Mouse (Mus musculus) small intestine, adult 2 months (tissue): ENCODE data around the gene Tmem87b.

Experiments
- CTCF ChIP-seq: fragments of 200-500 bp; IDR thresholded peaks from 2 replicates; pipeline ENCODE4 v1.5.1; 2012; ENCODE audit warnings: low read depth, mild to moderate bottlenecking, control low read depth, inconsistent platforms, low read length, moderate library complexity, mixed read lengths; ENCODE audit not compliant: insufficient replicate concordance, insufficient read length; ENCODE audit errors: extremely low read depth
- POLR2A ChIP-seq: fragments of 200-500 bp; IDR thresholded peaks from 2 replicates; pipeline ENCODE4 v1.6.1; 2012; ENCODE audit warnings: low read depth, mild to moderate bottlenecking, control low read depth, inconsistent platforms, low read length, moderate library complexity

- no peak for TF ChIP-seq CTCF
- no peak for TF ChIP-seq POLR2A
Measured at GRCm38 (mm10) chr2:128816311-128816710, 1.6 kb upstream of the Tmem87b start.
